Mouse (Mus musculus) testis, adult 2 months (tissue): Measurements from ENCODE around the gene Ntn5.

Source experiments
- CTCF ChIP-seq: fragments of 200-500 bp; IDR thresholded peaks from 2 replicates; pipeline ENCODE4 v1.5.1; 2012; ENCODE audit warnings: low read depth, mild to moderate bottlenecking, inconsistent platforms, low read length, moderate library complexity; ENCODE audit not compliant: control insufficient read depth, insufficient read depth, insufficient replicate concordance
- POLR2A ChIP-seq: fragments of 200-500 bp; IDR thresholded peaks from 2 replicates; pipeline ENCODE4 v1.6.1; 2012; ENCODE audit warnings: low read depth, mild to moderate bottlenecking, inconsistent platforms, low read length, moderate library complexity; ENCODE audit not compliant: control insufficient read depth

- TF ChIP-seq CTCF, result no peak
- TF ChIP-seq POLR2A, result no peak
Measured at GRCm38 (mm10) chr7:45666161-45666560, 17.7 kb upstream of the Ntn5 start, which contains the start of gene Fut2.
